Mouse (Mus musculus): ENCODE results near the gene Gm11437. TPM values are rescaled to one million over a fixed set of nuclear protein-coding genes. Genes with fewer than 3 reads are reported as not detected.

Gene Gm11437
- total RNA-seq (2021), result not detected
- long read RNA-seq, experiment 1, result 0 reads
- long read RNA-seq, experiment 2, result 0 reads

GRCm38 (mm10) chr11:84167046-84167526 is at the start of gene Gm11437:
Gene Gm11437, minus strand, starts transcription at chr11:84167476.
- no peak for DNase-seq (ENCODE audit: low spot score in 2 of 2)

GRCm38 (mm10) chr11:84210876-84211275 is 43.6 kb upstream of the Gm11437 start:
- DNase-seq (ENCODE audit: low spot score in 2 of 2), result no peak

- DNase-seq (ENCODE audit: low spot score in 2 of 2), result no peak
These were observed 38.5 kb upstream of the Gm11437 start for GRCm38 (mm10) chr11:84205776-84206175.

GRCm38 (mm10) chr11:84197607-84198402 is 30.5 kb upstream of the Gm11437 start:
- no peak for DNase-seq (ENCODE audit: low spot score in 2 of 2)

GRCm38 (mm10) chr11:84194751-84195150 is 27.5 kb upstream of the Gm11437 start:
- no peak for DNase-seq (ENCODE audit: low spot score in 2 of 2)

- no peak for DNase-seq (ENCODE audit: low spot score in 2 of 2)
These were observed 26.0 kb upstream of the Gm11437 start for GRCm38 (mm10) chr11:84193249-84193648.

- DNase-seq (ENCODE audit: low spot score in 2 of 2), result no peak
These were observed 23.4 kb upstream of the Gm11437 start for GRCm38 (mm10) chr11:84190581-84191233.

GRCm38 (mm10) chr11:84188530-84188929 is 21.3 kb upstream of the Gm11437 start:
- no peak for DNase-seq (ENCODE audit: low spot score in 2 of 2)

GRCm38 (mm10) chr11:84181286-84181685 is 14.0 kb upstream of the Gm11437 start:
- no peak for DNase-seq (ENCODE audit: low spot score in 2 of 2)

- peak in 1 of 2 experiments; percentile 48 for DNase-seq (ENCODE audit: low spot score in 2 of 2)
These were observed 12.8 kb upstream of the Gm11437 start for GRCm38 (mm10) chr11:84179954-84180598.

GRCm38 (mm10) chr11:84179226-84179953 is 12.1 kb upstream of the Gm11437 start:
- DNase-seq (ENCODE audit: low spot score in 2 of 2), result peak; percentile 92 to 95

- no peak for DNase-seq (ENCODE audit: low spot score in 2 of 2)
These were observed 11.3 kb upstream of the Gm11437 start for GRCm38 (mm10) chr11:84178571-84178970.

GRCm38 (mm10) chr11:84172539-84173435 is 5.5 kb upstream of the Gm11437 start:
- no peak for DNase-seq (ENCODE audit: low spot score in 2 of 2)

- DNase-seq (ENCODE audit: low spot score in 2 of 2), result peak in 1 of 2 experiments; percentile 8
These were observed 1.5 kb upstream of the Gm11437 start for GRCm38 (mm10) chr11:84168701-84169288.

- DNase-seq (ENCODE audit: low spot score in 2 of 2), result no peak
These were observed 2.7 kb downstream of the Gm11437 start for GRCm38 (mm10) chr11:84164561-84164960.

- no peak for DNase-seq (ENCODE audit: low spot score in 2 of 2)
These were observed 3.2 kb downstream of the Gm11437 start for GRCm38 (mm10) chr11:84164123-84164522.

- DNase-seq (ENCODE audit: low spot score in 2 of 2), result no peak
These were observed 10.6 kb downstream of the Gm11437 start for GRCm38 (mm10) chr11:84156535-84157262.

GRCm38 (mm10) chr11:84150884-84151283 is 16.4 kb downstream of the Gm11437 start:
- DNase-seq (ENCODE audit: low spot score in 2 of 2), result no peak

GRCm38 (mm10) chr11:84146081-84146480 is 21.2 kb downstream of the Gm11437 start:
- DNase-seq (ENCODE audit: low spot score in 2 of 2), result no peak
